Mouse (Mus musculus): Measurements from ENCODE around the gene Ddx39b. TPM values are rescaled to one million over a fixed set of nuclear protein-coding genes. Genes with fewer than 3 reads are reported as not detected.
A peak's percentile ranks its signal among the peaks of the same experiment; 100 is the strongest.

Gene Ddx39b
- polyA plus RNA-seq, 1 experiment from 2014 or later: 390 TPM

- peaks cover 29% of the 10 kb centered on the region for H3K27me3 ChIP-seq (ENCODE audit: control insufficient read depth, insufficient read depth, low read length)
- peaks cover 6% of the 10 kb centered on the region; the same call in 1 of the 2 replicates for H3K4me1 ChIP-seq (ENCODE audit: control insufficient read depth, insufficient read depth, low read length)
- no peak overlapping the region for H3K4me2 ChIP-seq (ENCODE audit: low read length)
- no peak for ATAC-seq (ENCODE audit: low FRiP score, low TSS enrichment)
- 68% methylated on average over 7 of the region's 7 CpGs for WGBS
- DNase-seq: no peak
- no peaks in the 10 kb centered on the region for H3K9me3 ChIP-seq (ENCODE audit: control insufficient read depth, low read length)
- no peak overlapping the region for H3K9ac ChIP-seq (replicated peaks; ENCODE audit: low read length)
- H3K4me3 ChIP-seq (replicated peaks; ENCODE audit: low read depth, low read length): no peak overlapping the region
- no peaks in the 10 kb centered on the region for H3K36me3 ChIP-seq (ENCODE audit: control insufficient read depth, insufficient read depth, low read length)
- H3K27ac ChIP-seq (replicated peaks; ENCODE audit: low read depth, low read length): no peak overlapping the region
These were observed 43.5 kb upstream of the Ddx39b start for GRCm38 (mm10) chr17:35198029-35198428.

DNA sequence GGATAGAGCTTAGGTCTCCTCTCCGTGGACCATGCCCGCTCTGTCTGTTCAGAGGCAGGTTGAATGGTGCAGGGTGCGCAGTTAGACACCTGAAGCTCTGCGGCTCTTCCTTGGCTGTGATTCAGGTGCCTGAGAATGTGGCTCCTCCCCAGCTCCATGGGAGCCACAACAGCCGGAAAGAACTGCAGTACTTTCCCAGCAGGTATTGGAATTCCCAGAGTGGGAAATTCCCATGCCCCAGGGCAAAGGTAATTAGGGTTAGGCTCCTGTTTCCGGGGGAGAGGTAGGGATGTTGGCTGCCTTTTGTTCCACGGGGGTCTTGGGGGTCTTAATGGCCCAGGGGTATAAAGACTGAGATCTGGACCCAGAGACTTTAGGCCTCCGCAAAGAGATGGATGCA lies 42.6 kb upstream of the Ddx39b start:
- Histone ChIP-seq H3K4me1 (ENCODE audit: control insufficient read depth, insufficient read depth, low read length) (peaks cover 6% of the 10 kb centered on the region; the same call in 1 of the 2 replicates), H3K27ac (replicated peaks; ENCODE audit: low read depth, low read length) (no peak overlapping the region), H3K36me3 (ENCODE audit: control insufficient read depth, insufficient read depth, low read length) (no peaks in the 10 kb centered on the region), H3K27me3 (ENCODE audit: control insufficient read depth, insufficient read depth, low read length) (peaks cover 29% of the 10 kb centered on the region), H3K4me3 (replicated peaks; ENCODE audit: low read depth, low read length) (no peak overlapping the region), H3K4me2 (ENCODE audit: low read length) (no peak overlapping the region), H3K9me3 (ENCODE audit: control insufficient read depth, low read length) (no peaks in the 10 kb centered on the region), H3K9ac (replicated peaks; ENCODE audit: low read length) (no peak overlapping the region)
- DNase-seq (no peak), ATAC-seq (ENCODE audit: low FRiP score, low TSS enrichment) (no peak)
- 40% methylated on average over 8 of the region's 8 CpGs for WGBS

DNA sequence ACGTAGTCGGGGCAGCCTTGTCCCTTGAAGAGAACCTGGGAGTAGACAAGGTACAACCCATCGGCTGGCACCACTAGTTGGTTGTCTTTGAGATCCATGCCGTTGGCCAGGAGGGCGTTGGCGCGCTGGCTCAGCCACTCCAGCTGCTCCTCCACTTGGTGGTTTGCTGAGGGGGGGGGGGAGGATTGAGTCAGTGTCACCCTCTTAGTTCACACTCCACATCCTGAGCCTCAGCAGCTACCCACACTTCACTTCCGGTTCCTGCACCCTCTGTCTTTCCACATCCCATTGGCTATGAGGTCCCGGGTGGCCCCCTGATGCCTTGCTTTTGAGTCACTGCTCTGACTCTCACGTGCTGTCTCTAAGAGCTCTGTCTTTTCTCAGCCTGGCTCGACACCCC lies 41.1 kb upstream of the Ddx39b start:
- 87% methylated on average over 11 of the region's 11 CpGs for WGBS
- Histone ChIP-seq H3K9me3 (ENCODE audit: control insufficient read depth, low read length) (no peaks in the 10 kb centered on the region), H3K27ac (replicated peaks; ENCODE audit: low read depth, low read length) (no peak overlapping the region), H3K36me3 (ENCODE audit: control insufficient read depth, insufficient read depth, low read length) (no peaks in the 10 kb centered on the region), H3K27me3 (ENCODE audit: control insufficient read depth, insufficient read depth, low read length) (peaks cover 20% of the 10 kb centered on the region), H3K9ac (replicated peaks; ENCODE audit: low read length) (no peak overlapping the region), H3K4me2 (ENCODE audit: low read length) (no peak overlapping the region), H3K4me1 (ENCODE audit: control insufficient read depth, insufficient read depth, low read length) (peaks cover 6% of the 10 kb centered on the region; the same call in 1 of the 2 replicates), H3K4me3 (replicated peaks; ENCODE audit: low read depth, low read length) (no peak overlapping the region)
- DNase-seq (no peak), ATAC-seq (ENCODE audit: low FRiP score, low TSS enrichment) (no peak)

- no peaks in the 10 kb centered on the region for H3K4me1 ChIP-seq (ENCODE audit: control insufficient read depth, insufficient read depth, low read length)
- no peak overlapping the region for H3K27ac ChIP-seq (replicated peaks; ENCODE audit: low read depth, low read length)
- H3K9ac ChIP-seq (replicated peaks; ENCODE audit: low read length): no peak overlapping the region
- no peak overlapping the region for H3K4me3 ChIP-seq (replicated peaks; ENCODE audit: low read depth, low read length)
- ATAC-seq (ENCODE audit: low FRiP score, low TSS enrichment): no peak
- no peaks in the 10 kb centered on the region for H3K9me3 ChIP-seq (ENCODE audit: control insufficient read depth, low read length)
- H3K4me2 ChIP-seq (ENCODE audit: low read length): no peak overlapping the region
- H3K27me3 ChIP-seq (ENCODE audit: control insufficient read depth, insufficient read depth, low read length): peaks cover 13% of the 10 kb centered on the region
- DNase-seq: no peak
- no peaks in the 10 kb centered on the region for H3K36me3 ChIP-seq (ENCODE audit: control insufficient read depth, insufficient read depth, low read length)
- 80% methylated on average over 11 of the region's 11 CpGs for WGBS
These were observed 40.4 kb upstream of the Ddx39b start for GRCm38 (mm10) chr17:35201128-35201527.

DNA sequence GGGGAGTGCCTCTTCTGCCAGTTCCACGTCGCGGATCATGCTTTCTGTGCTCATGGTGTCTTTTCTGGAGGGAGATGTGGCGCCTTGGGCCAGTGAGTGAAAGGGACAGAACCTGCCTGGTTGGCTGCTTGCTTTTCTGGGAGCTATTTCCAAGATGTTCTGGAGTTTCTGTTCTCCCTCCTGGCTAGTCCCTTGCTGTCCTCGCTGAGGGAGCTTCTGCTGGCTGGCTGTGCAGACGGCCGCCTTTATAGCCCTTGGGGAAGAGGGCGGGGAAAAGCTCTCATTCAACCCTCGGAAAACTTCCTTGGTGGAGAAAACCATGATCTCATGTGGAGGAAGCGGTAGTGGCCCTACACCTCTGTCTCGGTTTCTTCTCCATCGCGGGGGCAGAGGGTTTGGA lies 39.8 kb upstream of the Ddx39b start, which contains the start of gene Tnf:
Tnf (minus strand) TSS at position 221 of the 400 bp plus-strand sequence.
- H3K36me3 ChIP-seq (ENCODE audit: control insufficient read depth, insufficient read depth, low read length): no peaks in the 10 kb centered on the region
- no peak within 1 kb of the TSS for H3K4me2 ChIP-seq (ENCODE audit: low read length)
- H3K4me1 ChIP-seq (ENCODE audit: control insufficient read depth, insufficient read depth, low read length): no peaks in the 10 kb centered on the region
- peaks cover 6% of the 10 kb centered on the region; the same call in 1 of the 2 replicates for H3K27me3 ChIP-seq (ENCODE audit: control insufficient read depth, insufficient read depth, low read length)
- WGBS: 51% methylated on average over 13 of the region's 13 CpGs
- H3K27ac ChIP-seq (replicated peaks; ENCODE audit: low read depth, low read length): no peak within 1 kb of the TSS
- no peak within 1 kb of the TSS for H3K4me3 ChIP-seq (replicated peaks; ENCODE audit: low read depth, low read length)
- H3K9me3 ChIP-seq (ENCODE audit: control insufficient read depth, low read length): no peaks in the 10 kb centered on the region
- ATAC-seq (ENCODE audit: low FRiP score, low TSS enrichment) (no peak), DNase-seq (no peak)
- H3K9ac ChIP-seq (replicated peaks; ENCODE audit: low read length): no peak within 1 kb of the TSS

DNA sequence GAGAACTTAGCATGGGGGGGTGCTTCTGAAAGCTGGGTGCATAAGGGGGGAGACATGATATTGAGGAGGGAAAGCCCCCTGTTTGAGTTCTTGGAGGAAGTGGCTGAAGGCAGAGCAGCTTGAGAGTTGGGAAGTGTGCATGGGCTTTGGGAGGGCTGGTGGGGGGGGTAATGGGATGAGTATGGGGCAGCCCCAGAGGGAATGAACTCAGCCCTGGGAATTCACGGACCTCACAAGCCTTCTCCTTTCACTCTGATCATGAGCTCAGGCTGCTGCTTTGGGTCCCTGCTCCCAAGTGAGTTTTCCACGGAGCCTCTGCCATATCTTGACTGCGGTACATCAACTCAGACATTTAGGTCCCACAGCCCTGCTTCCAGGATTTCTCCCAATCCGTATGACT lies 39.1 kb upstream of the Ddx39b start:
- DNase-seq (no peak), ATAC-seq (ENCODE audit: low FRiP score, low TSS enrichment) (no peak)
- Histone ChIP-seq H3K27me3 (ENCODE audit: control insufficient read depth, insufficient read depth, low read length) (0 out of 2 replicates have a peak, but pooled peaks cover 3% of the 10 kb centered on the region), H3K27ac (replicated peaks; ENCODE audit: low read depth, low read length) (no peak overlapping the region), H3K9ac (replicated peaks; ENCODE audit: low read length) (no peak overlapping the region), H3K9me3 (ENCODE audit: control insufficient read depth, low read length) (no peaks in the 10 kb centered on the region), H3K4me1 (ENCODE audit: control insufficient read depth, insufficient read depth, low read length) (no peaks in the 10 kb centered on the region), H3K4me3 (replicated peaks; ENCODE audit: low read depth, low read length) (no peak overlapping the region), H3K4me2 (ENCODE audit: low read length) (no peak overlapping the region), H3K36me3 (ENCODE audit: control insufficient read depth, insufficient read depth, low read length) (no peaks in the 10 kb centered on the region)
- 78% methylated on average over 4 of the region's 4 CpGs for WGBS

- Histone ChIP-seq H3K9me3 (ENCODE audit: control insufficient read depth, low read length) (no peaks in the 10 kb centered on the region), H3K4me3 (replicated peaks; ENCODE audit: low read depth, low read length) (no peak within 1 kb of the TSS), H3K4me2 (ENCODE audit: low read length) (no peak within 1 kb of the TSS), H3K4me1 (ENCODE audit: control insufficient read depth, insufficient read depth, low read length) (no peaks in the 10 kb centered on the region), H3K27me3 (ENCODE audit: control insufficient read depth, insufficient read depth, low read length) (0 out of 2 replicates have a peak, but pooled peaks cover 3% of the 10 kb centered on the region), H3K36me3 (ENCODE audit: control insufficient read depth, insufficient read depth, low read length) (no peaks in the 10 kb centered on the region), H3K27ac (replicated peaks; ENCODE audit: low read depth, low read length) (no peak within 1 kb of the TSS), H3K9ac (replicated peaks; ENCODE audit: low read length) (0 out of 2 replicates have a peak within 1 kb of the TSS, but pooled peaks have one; percentile 9)
- 28% methylated on average over 20 of the region's 20 CpGs for WGBS
- ATAC-seq (ENCODE audit: low FRiP score, low TSS enrichment) (no peak), DNase-seq (no peak)
These were observed 36.8 kb upstream of the Ddx39b start, which contains the start of gene Lta for GRCm38 (mm10) chr17:35204494-35205379. Gene Lta (minus strand): TSS chr17:35205351.

DNA sequence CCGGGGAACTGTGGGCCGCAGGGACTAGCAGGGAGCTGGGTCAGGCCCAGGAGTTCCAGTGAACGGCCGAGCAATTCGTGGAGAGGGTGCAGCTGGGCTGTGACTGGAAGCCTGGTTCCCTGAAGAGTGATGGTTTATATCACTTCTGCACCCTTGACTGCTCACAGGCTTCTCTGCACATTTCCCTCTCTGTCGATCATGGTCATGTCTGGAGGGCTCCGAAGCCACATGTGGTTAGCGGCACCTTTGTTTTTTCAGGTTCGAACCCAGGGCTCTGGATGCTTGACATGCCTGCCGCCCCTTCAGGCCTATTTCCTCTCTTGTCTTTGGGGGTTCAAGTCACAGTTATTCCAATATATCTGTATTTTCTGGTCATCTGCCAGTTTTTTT lies 36.2 kb upstream of the Ddx39b start:
- no peaks in the 10 kb centered on the region for H3K36me3 ChIP-seq (ENCODE audit: control insufficient read depth, insufficient read depth, low read length)
- no peak for DNase-seq
- 58% methylated on average over 10 of the region's 10 CpGs for WGBS
- ATAC-seq (ENCODE audit: low FRiP score, low TSS enrichment): no peak
- H3K9ac ChIP-seq (replicated peaks; ENCODE audit: low read length): 0 out of 2 replicates have a peak overlapping the region, but pooled peaks have one; percentile 9
- H3K4me3 ChIP-seq (replicated peaks; ENCODE audit: low read depth, low read length): no peak overlapping the region
- 0 out of 2 replicates have a peak, but pooled peaks cover 3% of the 10 kb centered on the region for H3K27me3 ChIP-seq (ENCODE audit: control insufficient read depth, insufficient read depth, low read length)
- H3K4me1 ChIP-seq (ENCODE audit: control insufficient read depth, insufficient read depth, low read length): no peaks in the 10 kb centered on the region
- no peak overlapping the region for H3K4me2 ChIP-seq (ENCODE audit: low read length)
- no peak overlapping the region for H3K27ac ChIP-seq (replicated peaks; ENCODE audit: low read depth, low read length)
- no peaks in the 10 kb centered on the region for H3K9me3 ChIP-seq (ENCODE audit: control insufficient read depth, low read length)

Data from midbrain, embryonic 14.5 days (tissue).